ENCODE assay signal across 8 mouse cellular contexts in the genomic region with DNA sequence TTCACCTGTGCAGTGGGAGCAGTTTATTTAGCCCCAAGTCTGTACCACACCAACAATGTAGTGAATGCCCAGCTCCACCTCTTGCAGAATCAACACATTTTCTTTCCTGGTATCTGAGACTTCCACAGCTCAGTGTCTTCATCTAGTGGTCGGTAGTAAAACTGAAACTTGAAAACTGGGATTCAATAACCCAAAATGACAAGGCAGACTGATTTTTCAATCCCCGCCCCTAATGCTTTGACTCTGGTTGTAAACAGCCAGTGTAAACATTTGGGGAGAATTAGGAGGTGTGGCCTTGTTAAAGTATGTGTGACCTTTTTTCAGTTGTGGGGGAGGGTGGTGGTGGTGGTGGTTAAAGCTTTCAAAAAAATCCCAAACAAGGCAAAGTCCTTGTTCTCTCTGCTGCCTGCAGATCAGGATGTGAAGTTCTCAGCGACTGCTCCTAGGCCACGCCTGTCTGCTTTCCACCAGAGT. TPM values are rescaled to one million over a fixed set of nuclear protein-coding genes. Genes with fewer than 3 reads are reported as not detected.
DNase-seq lines count a peak whose midpoint lies in the region; TF ChIP-seq lines count a peak whose summit lies in the region.

No protein-coding gene starts in this region.

- peak overlapping the region; percentile 59; the same call in 1 of the 2 replicates for H3K27ac ChIP-seq in gastrocnemius, adult 2 months
- H3K27ac ChIP-seq in brown adipose tissue, adult 24 weeks (replicated peaks; ENCODE audit: low read depth, low read length), result peak overlapping the region; percentile 42

- intact Hi-C loops in gastrocnemius, adult 2 months (cut with DNase I), result no loop called here

- H3ac ChIP-seq in myocyte (ENCODE audit: control insufficient read depth, insufficient read length), result no peak overlapping the region

- no peak for TF ChIP-seq POLR2A in myocyte (IDR thresholded peaks at IDR 0.05; ENCODE audit: insufficient read length, low read depth)

- no peak overlapping the region for H3K4me3 ChIP-seq in gastrocnemius, adult 2 months
- 0 out of 2 replicates have a peak overlapping the region, but pooled peaks have one; percentile 19 for H3K4me3 ChIP-seq in brown adipose tissue, adult 24 weeks (ENCODE audit: insufficient read depth, low read depth, low read length)
- no peak overlapping the region for H3K4me3 ChIP-seq in myocyte

- peak; percentile 67 for TF ChIP-seq CTCF in gastrocnemius, adult 2 months (IDR thresholded peaks at IDR 0.05)

- no peaks in the 10 kb centered on the region for H3K36me3 ChIP-seq in myocyte (ENCODE audit: control insufficient read depth, insufficient read depth)

- DNase-seq in gastrocnemius, adult 2 months, result no peak
- no peak for DNase-seq in gastrocnemius, adult 8-10 months (ENCODE audit: low spot score in 2 of 2)
- DNase-seq in 416B (ENCODE audit: low read depth), result peak; percentile 81
- DNase-seq in kidney, postnatal 36 days, result peak; percentile 29 to 68
- no peak for DNase-seq in spleen, adult 18-20 months
- no peak for DNase-seq in spleen, postnatal 4 days (ENCODE audit: low spot score in 2 of 2)

- peaks cover 9% of the 10 kb centered on the region for H3K27me3 ChIP-seq in myocyte (ENCODE audit: control insufficient read depth, insufficient read depth, insufficient read length)

- H3K4me2 ChIP-seq in myocyte (ENCODE audit: low read depth), result peak overlapping the region; percentile 37

- no peaks in the 10 kb centered on the region for H3K4me1 ChIP-seq in brown adipose tissue, adult 24 weeks (ENCODE audit: control insufficient read depth, insufficient read depth, insufficient read length, low read length)

- no peaks in the 10 kb centered on the region for H3K79me2 ChIP-seq in myocyte (ENCODE audit: control insufficient read depth, insufficient read depth)

TF ChIP-seq in myocyte, 11 proteins besides CTCF, POLR2A, EP300 and RAD21:
- no peak for TF ChIP-seq TCF3 (IDR thresholded peaks at IDR 0.05; ENCODE audit: insufficient read length, low read depth)
- no peak for TF ChIP-seq TCF12 (IDR thresholded peaks at IDR 0.05; ENCODE audit: insufficient read depth, poor library complexity, severe bottlenecking)
- no peak for TF ChIP-seq MYOD1 (IDR thresholded peaks at IDR 0.05; ENCODE audit: control insufficient read depth in 1 of 3, insufficient read length in 2 of 3, low read depth in 2 of 3)
- no peak for TF ChIP-seq POLR2AphosphoS2 (IDR thresholded peaks at IDR 0.05; ENCODE audit: insufficient read length, low read depth)
- no peak for TF ChIP-seq MYOG (IDR thresholded peaks at IDR 0.05; ENCODE audit: control insufficient read depth in 1 of 3, insufficient read depth in 1 of 3, insufficient read length in 2 of 3, low read depth in 2 of 3)
- TF ChIP-seq REST (IDR thresholded peaks at IDR 0.05; ENCODE audit: insufficient read depth, insufficient read length), result no peak
- TF ChIP-seq SRF (IDR thresholded peaks at IDR 0.05; ENCODE audit: control insufficient read depth, insufficient read length, low read depth), result no peak
- TF ChIP-seq CEBPB (IDR thresholded peaks at IDR 0.05; ENCODE audit: insufficient read depth, poor library complexity, severe bottlenecking), result no peak
- no peak for TF ChIP-seq E2F4 (IDR thresholded peaks at IDR 0.05; ENCODE audit: insufficient read depth)
- TF ChIP-seq USF1 (IDR thresholded peaks at IDR 0.05; ENCODE audit: low read depth), result no peak
- TF ChIP-seq MAX (IDR thresholded peaks at IDR 0.05; ENCODE audit: low read depth), result no peak

RNA-seq across cellular contexts. Expression of gene Gcsam, which starts 1.7 kb away (rescaled TPM):
- not detected for total RNA-seq in gastrocnemius, adult 2 months (2021)
- total RNA-seq in gastrocnemius, adult 8-10 months (2022), result not detected
- 0.48 TPM in 1 of 2 replicates, not detected in the other for polyA plus RNA-seq in brown adipose tissue, adult 24 weeks (2012; ENCODE audit: insufficient read depth, insufficient read length, missing spikeins)
- polyA plus RNA-seq in myocyte (2012; fragmentation: generic; extraction: Trizol), result not detected

RNA-seq across cellular contexts. Expression of gene BC016579, which starts 45.4 kb away (rescaled TPM):
- total RNA-seq in gastrocnemius, adult 2 months (2021), result not detected
- total RNA-seq in gastrocnemius, adult 8-10 months (2022), result not detected
- not detected in 2 replicates for polyA plus RNA-seq in brown adipose tissue, adult 24 weeks (2012; ENCODE audit: insufficient read depth, insufficient read length, missing spikeins)
- polyA plus RNA-seq in myocyte (2012; fragmentation: generic; extraction: Trizol), result not detected

Comparison
In these comparisons a context has a peak if more than half of its experiments do, and no peak if none do; other contexts are left out.
1. DNase-seq: peak in 416B (single experiment) and kidney, postnatal 36 days (2 of 2); none in gastrocnemius, adult 2 months (single experiment), gastrocnemius, adult 8-10 months (0 of 2), spleen, adult 18-20 months (0 of 2) and spleen, postnatal 4 days (0 of 2).